Mouse (Mus musculus) heart, postnatal 10 days (tissue): Measurements from ENCODE around the gene Gm17571. TPM values are rescaled to one million over a fixed set of nuclear protein-coding genes. Genes with fewer than 3 reads are reported as not detected.

Experiments
- DNase-seq, 2 experiments: peaks; one replicate each; pipeline ENCODE4 v3.0.0; 2021
- intact Hi-C: fragments of 180-260 bp; cut with DNase I; formaldehyde crosslinking; loops from one replicate; pipeline ENCODE4 v1.15.1; 2025
- total RNA-seq, 2 experiments: library from RNA; stranded (reverse); gene quantifications; 2 replicates each; pipeline ENCODE4 v1.2.3; 2021

The Gm17571 gene
- total RNA-seq, 2 experiments from 2014 or later = not detected

DNA sequence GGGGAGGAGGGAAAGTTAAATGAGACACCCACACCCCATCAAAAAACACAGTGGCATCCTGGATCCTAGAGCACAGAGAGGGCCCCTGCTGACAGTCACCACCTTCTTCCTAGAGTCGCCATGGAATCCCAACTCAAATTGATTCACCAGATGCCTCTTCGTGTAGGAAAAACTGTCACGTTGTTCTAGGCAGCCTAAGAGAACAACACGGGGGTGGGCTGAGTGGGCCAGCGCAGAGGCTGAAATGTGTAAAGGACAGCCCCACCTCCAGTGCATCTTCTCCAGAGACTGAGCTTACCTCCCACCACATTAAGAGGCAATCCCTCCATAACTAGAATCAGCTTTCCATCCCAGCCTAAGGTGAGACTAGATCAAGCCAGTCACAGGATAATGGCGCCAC lies 11.2 kb upstream of the Gm17571 start:
- intact Hi-C loops = no loop called here
- DNase-seq = no peak

DNA sequence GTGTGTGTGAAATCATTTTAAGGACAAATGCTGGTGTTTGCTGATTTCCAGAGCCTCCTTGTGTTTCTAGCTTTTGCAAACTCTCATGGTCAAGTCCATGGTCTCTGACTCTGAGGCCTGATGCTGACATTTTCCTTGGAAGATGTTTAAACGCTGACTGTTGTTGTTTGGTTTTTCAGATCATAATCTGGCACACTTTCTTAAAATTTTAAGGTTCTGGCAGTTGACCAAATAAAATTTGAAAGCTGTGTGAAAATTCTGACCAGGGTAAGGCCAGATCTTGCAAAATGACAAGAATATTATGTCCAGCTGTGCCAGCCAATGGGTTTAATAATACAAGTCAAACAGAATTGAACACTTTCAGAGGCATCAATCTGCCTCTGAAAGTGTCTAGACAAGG lies 8.7 kb upstream of the Gm17571 start:
- no peak for DNase-seq
- intact Hi-C loops = no loop called here

DNA sequence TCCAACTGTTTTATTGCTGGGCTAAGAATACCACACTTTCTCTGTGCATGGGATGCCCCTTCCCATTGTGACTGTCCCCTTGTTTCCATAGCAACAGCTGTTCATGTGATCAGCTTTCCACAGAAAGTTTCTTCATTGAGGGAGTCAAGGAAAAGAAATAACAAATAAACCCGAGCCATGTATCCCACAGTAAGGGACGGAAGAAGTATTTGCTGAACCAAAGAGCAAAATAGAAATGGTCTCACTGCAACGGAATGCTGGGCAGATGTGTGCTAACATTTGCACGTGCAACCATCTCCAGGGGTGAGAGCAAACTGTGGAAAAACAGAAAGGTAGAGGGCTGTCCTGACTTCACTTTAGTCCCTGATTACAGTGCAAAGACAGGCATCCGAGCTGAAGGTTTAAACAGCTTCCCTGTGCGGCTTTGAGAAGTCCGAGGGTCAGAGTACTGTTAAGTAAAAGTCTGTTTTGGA lies 8.1 kb upstream of the Gm17571 start:
- peak; percentile 40 to 42 for DNase-seq
- intact Hi-C loops = no loop called here

DNA sequence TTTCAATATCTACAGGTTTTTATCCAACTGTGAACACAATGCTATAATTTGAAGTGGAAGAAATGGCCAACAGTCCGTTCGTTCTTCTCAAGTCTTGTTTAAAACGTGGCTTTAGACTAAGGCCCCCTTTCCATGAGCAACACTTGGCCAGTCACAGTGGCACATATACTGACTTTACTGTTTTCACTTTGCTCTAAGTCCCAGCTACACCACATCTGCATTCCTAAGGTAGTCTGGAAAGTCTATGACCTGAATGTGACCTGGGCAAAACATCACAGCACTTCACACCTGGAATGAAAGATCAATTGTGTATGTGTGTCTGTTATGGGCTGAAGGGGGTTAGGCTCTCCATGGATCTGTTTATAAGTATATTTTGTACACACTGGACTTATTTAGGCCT lies 2.2 kb upstream of the Gm17571 start:
- DNase-seq = no peak
- intact Hi-C loops = no loop called here

GRCm38 (mm10) chr9:13446236-13446635 lies 317 bp downstream of the Gm17571 start:
- no peak for DNase-seq
- intact Hi-C loops = no loop called here

GRCm38 (mm10) chr9:13443484-13444211 lies 2.9 kb downstream of the Gm17571 start:
- intact Hi-C loops = loop anchor here (5.0 kb wide), 2 partner anchors 146 to 191 kb away; partner anchors contain the start of gene Maml2
- DNase-seq = peak in 1 of 2 experiments; percentile 21

DNA sequence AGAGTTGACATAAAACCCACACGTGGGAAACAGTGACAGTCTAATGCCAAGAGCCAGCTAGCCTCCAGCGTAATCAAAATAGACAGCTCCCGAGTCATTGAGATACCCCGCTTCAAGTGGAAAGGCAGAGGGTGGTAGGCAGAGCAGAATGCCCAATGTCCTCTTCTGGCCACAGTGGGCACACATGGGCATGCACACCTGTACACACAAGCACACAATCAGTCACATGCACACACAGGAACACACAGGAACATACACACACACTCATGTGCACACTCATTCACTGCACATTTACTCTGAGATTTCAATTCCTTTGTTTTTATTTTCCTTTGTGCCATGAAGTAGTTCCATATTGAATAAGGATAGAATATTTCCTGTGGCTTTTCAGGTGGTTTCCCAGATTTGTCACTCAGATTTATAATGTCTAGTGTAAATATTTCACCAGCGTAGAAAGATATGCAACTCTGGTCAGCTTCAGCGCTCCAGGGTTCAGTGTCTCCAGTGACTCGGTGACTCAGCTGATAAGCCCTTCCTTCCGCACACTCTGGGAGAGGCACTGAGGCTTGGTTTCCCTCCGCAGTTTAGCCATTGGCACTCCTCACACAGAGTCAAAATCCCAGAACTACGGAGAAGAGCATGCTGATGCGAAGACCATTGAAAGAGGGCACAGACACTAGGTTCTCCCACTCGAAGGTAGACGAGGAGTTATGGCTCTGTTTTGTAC lies 4.4 kb downstream of the Gm17571 start:
- intact Hi-C loops = loop anchor here (5.0 kb wide), 2 partner anchors 145 to 190 kb away; partner anchors contain the start of gene Maml2
- DNase-seq = peak in 1 of 2 experiments; percentile 31

DNA sequence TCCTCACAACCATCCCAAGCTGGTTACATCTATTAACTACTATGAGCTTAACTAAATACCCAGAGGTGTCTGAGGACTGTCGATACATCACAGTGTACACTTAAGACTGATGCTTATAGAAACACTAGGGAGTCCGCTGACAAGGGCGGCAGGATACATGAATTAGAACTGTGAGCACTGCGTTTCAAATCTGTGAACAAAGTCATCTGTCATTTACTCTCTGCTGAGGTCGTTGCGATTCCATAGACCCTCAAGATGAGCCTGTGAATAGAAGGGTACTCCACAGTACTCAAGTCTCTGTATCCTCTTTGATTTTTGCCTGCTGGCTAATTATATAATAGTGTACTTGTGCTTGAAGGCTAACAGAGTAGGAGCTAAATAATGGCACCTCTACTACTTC lies 5.6 kb downstream of the Gm17571 start:
- intact Hi-C loops = loop anchor here (5.0 kb wide), 2 partner anchors 144 to 189 kb away; partner anchors contain the start of gene Maml2
- DNase-seq = no peak

DNA sequence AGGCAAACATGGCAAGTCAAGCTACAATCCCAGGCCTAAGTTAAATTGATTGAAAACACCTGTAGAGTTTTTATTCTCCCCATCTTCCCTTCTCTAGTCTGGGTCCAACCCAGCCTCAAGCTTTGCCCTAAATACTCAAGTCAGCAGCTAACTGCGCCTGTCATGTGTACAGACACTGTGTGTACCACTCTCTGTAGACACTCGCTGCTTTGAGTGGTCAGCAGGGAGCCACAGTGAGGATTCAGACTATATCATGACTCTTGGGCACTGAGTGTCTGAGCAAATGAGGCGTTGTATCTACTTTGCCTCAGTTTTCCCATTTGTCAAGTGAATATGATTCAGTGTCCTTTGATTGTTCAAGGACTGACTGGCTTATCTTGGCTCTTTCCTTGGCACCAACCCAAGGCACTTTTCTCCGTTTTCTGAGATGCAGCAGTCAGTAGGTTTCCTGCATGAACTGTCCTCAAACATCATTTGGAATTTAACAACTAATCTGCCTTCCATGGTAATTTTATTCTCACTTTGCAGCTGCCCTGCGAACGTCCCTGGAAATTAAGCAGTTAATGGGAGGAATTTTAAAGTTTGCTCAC lies 13.0 kb downstream of the Gm17571 start:
- intact Hi-C loops = no loop called here
- DNase-seq = no peak

- intact Hi-C loops = no loop called here
- no peak for DNase-seq
Observed at GRCm38 (mm10) chr9:13431646-13432045, 14.9 kb downstream of the Gm17571 start.

GRCm38 (mm10) chr9:13430744-13431143 lies 15.8 kb downstream of the Gm17571 start:
- DNase-seq = no peak
- intact Hi-C loops = no loop called here

GRCm38 (mm10) chr9:13430302-13430701 lies 16.3 kb downstream of the Gm17571 start:
- intact Hi-C loops = no loop called here
- peak; percentile 47 to 48 for DNase-seq

DNA sequence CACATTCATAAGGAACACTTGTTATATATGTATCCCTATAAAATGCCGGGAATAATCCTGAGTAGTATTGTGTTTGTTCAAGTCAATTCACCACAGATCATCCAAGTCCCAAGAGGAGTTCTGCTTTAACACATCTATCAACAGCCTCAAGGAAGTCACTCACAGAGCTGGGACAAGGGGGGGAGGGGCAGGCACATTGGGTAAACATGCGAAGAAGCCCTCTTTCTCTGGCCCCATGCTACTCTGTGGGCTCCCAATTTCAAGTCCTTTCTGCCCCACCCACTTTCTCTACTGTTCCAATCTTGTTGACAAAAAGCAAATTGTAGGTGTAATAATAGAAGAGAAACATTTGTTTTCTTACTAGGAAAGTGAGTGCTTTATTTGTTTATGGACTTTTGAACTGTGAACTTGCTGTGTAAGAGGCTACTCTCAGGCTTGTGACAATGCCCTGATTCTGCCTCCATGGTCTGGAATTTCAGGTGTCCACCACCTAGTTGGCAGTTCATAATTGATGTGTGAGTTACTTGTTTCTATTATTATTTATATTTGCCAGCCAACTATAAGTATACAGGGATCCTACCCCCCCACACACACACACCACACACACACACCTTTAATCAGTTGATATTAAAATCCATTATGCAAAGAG lies 17.0 kb downstream of the Gm17571 start:
- intact Hi-C loops = no loop called here
- no peak for DNase-seq

- intact Hi-C loops = no loop called here
- peak; percentile 83 to 86 for DNase-seq
Observed at GRCm38 (mm10) chr9:13425031-13425940, 21.3 kb downstream of the Gm17571 start.

DNA sequence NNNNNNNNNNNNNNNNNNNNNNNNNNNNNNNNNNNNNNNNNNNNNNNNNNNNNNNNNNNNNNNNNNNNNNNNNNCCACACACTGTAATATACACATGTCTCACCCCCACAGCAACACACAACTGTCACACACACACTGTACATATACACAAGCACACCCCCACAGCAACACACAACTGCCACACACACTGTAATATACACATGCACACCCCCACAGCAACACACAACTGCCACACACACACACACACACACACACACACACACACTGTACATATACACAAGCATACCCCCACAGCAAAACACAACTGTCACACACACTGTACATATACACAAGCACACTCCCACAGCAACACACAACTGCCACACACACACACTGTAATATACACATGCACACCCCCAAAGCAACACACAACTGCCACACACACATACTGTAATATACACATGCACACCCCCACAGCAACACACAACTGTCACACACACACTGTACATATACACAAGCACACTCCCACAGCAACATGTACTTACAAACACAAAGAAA lies 32.3 kb downstream of the Gm17571 start:
- intact Hi-C loops = no loop called here
- no peak for DNase-seq

Other genes with a start within 250 kb of the Gm17571 start
- gene Jrkl, start 200.9 kb downstream of the Gm17571 start, total RNA-seq = 1 to 10 TPM; 7.7 to 8.9 TPM
- 10 to 100 TPM in 1 of 2 experiments, 1 to 10 TPM in 1; 9.9 to 10.1 TPM for gene Ccdc82, start 199.8 kb downstream of the Gm17571 start, total RNA-seq
- gene Maml2, start 148.8 kb downstream of the Gm17571 start, total RNA-seq = 1 to 10 TPM; 9.1 to 10.0 TPM